Mouse (Mus musculus) mouse trophoblast stem cell (cell line): ENCODE data around the gene Epb41l5.

Experiments
- in situ Hi-C, 2 experiments: fragments of 300-500 bp; cut with MseI, MboI; formaldehyde crosslinking; loops; 2 replicates in 1 of 2; 3 replicates in 1 of 2; pipeline ENCODE4 v1.15.1; 2025

The Epb41l5 gene

DNA sequence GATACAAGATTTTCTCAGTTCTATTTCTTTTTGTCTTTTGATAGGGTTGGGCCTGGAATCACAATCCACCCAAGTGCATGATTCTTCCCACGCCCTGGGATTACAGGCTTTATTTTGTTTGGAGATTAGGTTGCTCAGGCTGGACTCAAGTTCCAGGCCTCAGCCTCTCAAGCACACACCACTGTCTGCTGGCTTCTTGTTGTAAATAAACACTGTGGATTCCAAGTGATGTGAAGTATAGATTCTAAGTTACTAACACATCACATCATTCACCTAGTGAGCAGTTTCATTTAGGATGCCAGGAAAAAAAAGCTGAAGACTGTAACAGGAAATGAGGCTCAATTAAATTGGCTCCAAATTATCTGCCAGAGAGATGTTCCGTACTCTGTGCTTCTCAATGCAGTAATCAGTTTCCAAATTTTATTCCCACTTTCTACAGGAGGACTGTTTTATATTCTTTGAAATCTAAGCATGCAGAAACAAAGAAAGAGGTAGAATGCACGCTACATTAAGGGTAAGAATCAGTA, 51.8 kb downstream of the Epb41l5 start:
- in situ Hi-C loops = no loop called here

DNA sequence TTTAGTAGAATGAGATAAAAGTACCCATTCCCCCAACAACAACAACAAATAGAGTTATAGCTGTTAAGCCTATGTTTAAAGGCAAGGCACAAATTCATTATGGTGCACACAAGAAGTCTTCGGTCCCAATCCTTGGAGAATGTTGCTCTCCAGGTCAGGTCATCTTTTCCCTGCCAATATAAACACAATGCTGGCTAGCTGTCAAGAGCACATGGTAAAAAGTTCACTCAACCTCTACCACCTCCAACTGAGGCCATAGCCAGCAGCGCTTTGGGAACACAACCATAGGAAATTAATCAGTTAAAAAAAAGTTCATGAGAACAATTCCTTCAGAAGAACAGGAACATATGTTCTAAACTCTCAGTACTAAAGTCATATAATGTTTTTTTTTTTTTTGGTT, 58.8 kb downstream of the Epb41l5 start:
- in situ Hi-C loops = no loop called here

DNA sequence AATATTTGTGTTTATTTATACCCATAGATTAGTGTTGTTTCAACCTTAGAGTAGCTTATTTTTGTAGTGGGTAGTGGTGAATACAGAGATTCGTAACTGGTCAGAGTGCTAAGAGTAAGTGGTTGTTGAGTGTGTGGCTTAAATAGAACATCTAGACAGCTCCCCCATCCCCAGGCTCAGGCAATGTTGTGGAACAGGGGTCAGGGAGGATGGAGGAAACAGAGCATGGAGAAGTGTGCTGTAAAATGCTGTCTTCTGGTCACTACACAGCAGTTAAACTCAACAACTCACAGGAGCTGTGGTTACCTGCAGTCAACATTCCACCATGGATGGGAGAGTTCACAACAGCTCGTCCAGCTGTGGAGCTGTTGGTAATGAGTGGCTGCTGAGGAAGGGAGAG, 63.8 kb downstream of the Epb41l5 start:
- in situ Hi-C loops = no loop called here

DNA sequence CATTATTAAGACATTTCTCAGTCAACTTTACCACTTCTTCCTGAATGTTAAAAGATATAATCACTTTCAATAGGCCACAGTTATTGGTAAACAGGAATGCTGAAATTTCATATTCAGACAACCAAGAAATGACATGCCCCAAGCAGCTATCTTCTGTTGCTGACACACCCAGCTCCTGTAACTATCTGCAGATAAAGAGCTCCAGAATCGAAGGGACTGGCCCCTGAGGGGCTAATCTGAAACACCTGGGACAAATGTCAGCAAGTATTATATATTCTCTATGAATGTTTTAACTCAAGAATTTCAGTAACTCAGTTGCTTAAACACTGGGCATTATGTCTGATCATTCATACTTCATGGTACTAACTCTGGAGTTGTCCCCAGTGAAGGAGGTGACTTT, 78.7 kb downstream of the Epb41l5 start:
- in situ Hi-C loops = no loop called here

DNA sequence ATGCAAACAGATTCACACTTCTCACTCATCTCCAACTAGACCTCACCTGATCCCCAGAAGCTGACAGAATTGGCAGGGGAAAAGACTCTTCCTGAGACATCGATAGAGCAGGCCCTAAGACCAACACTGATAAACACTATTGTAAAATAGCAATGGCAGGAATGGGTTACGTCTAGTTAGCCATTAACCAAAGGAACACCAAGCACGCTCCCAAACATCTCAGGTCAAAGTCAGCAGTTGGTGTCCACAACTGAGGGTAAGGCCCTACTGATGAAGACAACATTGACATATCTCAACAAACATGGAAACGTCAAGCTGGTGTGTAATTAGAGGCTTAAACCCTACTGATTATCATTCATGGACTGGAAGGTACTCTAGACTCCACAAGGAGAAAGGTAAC, 83.3 kb downstream of the Epb41l5 start:
- in situ Hi-C loops = no loop called here

DNA sequence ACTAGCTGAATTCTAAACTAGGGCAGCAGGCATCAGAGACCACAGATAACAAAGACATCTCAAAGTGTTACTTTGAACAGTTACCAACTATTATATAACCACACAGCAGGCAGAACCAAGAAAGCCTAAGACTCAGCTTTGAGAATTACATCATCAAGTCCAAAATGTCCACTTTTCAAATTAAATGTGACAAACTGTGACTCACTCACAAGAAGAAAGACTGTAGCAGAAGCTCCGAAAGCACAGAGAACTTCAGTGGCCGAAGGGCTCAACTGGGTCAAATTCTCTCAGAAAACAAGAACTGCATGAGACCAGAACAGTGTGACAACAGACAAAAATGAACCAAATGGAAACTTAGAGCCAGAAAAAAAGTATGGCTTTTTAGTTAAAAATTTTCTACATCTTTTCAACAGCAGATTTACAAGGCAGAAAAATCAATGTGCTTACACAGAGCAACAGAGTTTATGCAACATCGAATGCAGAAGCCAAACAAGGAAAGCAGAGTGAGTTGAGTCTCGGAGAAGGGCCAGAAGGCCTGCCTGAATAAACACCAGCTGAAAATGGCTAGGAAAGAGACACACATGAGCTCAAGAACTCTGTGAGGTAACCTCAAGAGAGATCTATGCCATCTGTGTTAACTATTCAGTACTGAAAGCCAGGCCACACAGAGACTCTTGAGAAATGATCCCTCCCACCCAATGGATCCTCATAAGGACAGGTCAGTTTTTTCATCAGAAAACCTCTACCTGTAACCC, 91.0 kb downstream of the Epb41l5 start:
- in situ Hi-C loops = no loop called here

DNA sequence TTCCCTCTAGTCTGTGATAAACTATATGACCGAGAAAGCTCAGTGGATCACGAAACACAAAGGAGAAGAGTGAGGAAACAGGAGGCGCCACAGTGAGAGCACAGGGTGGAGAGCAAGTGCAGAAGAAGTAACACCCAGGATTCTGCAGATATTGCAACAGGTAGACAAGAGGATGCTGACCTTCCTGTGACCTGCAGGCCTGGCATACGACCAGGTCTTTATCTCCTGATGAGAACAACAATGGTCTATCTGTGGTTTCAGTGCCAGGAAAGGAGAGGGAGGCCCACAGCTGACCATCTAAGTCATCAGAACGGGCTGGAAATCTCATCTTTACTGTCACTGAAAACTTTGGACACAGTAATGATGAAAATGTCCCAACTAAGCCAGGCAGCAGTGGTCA, 93.1 kb downstream of the Epb41l5 start:
- in situ Hi-C loops = no loop called here

DNA sequence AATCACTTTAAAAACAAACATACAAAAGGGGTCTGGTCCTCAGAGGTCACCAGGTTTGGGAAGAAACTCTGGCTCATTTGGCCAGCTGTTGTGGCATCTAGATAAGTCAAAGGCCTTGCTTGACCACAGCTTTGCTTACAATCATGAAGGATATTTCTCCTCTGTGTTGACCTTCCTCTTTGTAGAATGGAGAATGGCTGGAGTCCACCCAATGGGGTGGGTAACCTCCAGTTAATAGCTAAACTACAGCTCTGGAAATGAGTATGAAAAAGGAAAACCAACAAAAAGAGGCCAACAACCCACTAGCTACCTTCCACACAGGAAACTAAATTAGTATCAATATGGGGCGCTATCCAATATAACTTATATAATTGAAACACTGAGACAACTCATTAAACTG, 97.1 kb downstream of the Epb41l5 start:
- in situ Hi-C loops = loop anchor here in 1 of 2 experiments (5.0 kb wide), 1 partner anchor 126 kb away; no protein-coding TSS in a partner anchor

DNA sequence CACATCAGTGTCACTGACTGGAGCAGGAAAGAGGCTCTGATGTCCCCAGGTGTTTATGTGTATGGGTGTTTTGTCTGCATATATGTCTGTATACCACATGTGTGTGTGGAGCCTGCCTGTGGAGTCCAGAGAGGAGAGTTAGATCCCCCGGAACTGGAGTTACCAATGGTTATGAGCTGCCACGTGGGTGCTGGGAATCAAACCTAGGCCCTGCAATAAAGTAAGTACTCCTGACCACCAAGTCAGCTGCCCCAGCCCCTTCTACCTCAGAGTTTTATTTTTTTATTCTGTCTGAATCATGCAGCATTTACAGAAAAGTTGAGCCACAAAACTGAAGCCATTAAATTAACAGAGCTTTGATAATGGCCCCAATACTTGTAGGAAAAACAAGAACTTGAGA, 98.7 kb downstream of the Epb41l5 start:
- in situ Hi-C loops = loop anchor here in 1 of 2 experiments (5.0 kb wide), 1 partner anchor 127 kb away; no protein-coding TSS in a partner anchor

DNA sequence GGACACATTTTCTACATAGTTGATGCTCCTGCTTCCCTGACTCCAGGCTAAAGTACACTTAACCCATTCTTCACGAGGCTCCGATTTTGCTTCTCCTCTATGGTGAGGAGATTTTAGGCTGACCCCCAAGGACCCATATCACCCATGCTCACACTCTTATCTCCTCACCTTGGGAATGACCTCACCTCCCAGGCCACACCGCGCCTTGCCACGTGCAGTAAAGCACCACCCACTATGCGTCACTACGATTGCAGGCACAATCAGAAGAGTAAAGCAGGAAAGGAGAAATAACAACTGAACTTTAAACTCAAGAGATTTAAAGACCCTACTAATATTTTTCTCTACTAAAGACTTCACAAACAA, 99.5 kb downstream of the Epb41l5 start:
- in situ Hi-C loops = no loop called here

DNA sequence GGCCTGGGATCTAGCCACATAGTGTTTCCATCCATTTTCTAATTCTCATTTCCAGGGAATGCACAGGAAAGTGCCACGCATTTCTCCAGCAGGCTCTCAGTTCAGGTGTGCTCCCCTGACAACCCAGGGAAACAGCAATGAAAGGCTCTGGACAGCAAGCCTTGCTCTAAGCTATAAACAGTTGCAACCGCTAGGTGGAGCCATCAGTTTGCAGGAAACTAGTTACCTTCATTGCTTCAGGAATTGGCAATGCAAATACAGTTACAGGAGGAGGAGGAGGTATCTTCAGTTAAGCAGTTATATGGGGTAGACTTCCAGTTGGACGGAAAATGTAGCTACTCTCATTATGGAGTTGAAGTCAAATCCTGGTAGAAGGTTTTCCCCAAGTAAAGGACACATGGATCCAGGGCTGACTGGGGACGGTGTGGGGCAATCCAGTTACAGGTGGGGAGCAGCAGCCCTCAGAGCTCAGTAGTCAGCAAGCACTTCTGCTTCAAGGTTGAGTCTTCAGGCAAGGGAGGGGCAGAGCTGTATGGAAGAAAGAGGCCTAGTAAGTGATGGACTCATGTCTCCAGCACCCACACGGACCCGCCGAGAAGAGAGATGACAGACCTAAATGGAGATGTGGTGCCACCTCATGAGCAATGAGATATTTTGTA, 100.0 kb downstream of the Epb41l5 start:
- in situ Hi-C loops = no loop called here

DNA sequence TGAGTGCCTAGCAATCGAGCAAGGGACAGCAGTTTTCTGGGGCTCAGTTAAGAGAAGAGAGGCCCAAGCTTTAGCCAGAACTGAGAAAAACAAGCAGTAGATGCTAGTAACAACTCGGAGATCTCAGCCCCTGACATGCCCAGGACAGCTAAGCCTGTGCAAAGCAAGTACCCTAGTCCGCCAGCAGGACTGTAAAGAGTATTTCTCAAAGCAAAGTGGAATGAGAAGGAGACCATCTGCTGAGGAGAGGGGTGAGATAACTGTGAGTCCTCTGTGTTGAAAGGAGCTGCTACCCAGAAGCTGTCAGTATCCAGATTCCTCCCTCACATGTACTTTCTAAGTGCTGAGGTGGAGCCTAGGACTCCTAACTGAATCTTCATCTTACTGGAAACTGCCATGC, 102.3 kb downstream of the Epb41l5 start:
- in situ Hi-C loops = no loop called here

DNA sequence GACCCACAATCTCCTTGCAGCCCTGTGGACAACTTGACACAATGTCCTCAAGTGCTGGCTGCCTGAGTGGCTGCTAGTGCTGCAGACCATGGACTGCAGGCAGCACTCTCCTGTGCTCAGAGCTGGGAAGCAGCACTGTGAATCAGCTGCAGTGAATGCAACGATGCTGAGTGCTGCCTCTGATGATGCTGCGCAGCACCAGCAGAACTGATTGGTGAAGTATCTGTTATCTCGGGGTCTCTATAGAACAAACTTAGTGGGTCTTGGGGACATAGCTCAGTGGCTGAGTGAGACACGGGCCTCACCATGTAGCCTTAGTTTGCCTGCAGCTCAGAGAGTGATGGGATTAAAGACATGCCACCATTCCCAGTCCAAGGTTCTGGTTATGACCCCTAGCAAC, 103.1 kb downstream of the Epb41l5 start:
- in situ Hi-C loops = no loop called here

DNA sequence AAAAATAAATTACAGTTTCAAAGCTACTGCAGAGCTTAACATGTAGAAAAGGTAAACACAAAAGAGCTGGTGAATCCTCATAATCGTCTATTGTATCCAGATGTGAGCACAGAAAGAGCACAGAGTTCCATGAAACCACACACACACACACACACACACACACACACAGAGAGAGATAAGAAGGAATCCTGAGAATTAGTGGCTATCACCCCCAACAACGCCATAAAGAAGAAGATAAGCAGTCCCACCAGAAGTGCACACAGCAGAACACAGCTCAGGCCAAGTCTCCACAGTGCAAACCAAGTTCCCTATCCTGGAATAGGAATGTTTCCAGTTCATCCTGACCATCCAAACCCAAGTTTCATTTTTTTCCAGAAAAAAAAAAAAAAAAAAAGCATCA, 103.6 kb downstream of the Epb41l5 start:
- in situ Hi-C loops = no loop called here

DNA sequence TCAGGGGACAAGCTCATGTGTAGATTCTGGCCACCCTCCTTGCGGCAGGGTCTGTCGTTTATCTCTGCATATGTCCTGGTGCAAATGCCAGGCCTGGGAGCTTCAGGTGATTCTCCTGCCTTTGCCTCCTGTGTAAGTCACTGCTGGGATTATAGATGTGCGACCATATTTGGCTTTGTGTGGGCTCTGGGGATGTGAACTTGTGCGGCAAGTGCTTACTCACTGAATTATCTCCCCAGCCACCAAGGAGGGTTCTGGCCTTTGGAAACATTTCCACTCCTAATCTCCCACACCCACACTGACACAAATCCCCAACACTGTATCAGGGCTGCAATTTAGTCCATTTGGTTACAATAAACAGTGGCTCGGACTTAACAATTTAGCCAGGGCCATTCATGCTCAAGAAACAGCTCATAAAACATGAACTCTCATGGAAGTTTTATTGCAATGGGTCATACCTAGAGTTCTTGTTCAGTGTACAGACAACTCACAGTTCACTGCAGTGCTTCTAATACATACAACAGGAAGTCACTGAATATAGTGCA, 104.1 kb downstream of the Epb41l5 start:
- in situ Hi-C loops = no loop called here

DNA sequence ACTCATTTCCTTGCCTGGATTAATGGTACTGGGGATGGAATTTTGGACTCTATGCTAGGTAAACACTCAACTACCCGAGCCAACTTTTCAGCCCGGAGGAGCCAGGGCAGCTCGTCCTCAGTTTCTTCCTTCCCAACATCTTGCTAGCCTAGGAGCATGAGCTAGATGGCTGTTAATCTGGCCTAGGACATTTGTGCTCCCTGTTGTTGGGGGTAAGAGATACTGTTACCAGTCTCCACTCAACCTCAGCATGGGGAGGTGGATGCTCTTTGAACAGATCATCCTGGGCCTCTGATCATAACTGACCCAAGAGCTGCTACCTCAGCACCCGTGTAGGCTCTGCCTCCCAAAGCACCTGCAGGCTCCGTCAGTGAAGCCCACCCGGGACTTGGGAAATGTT, 105.5 kb downstream of the Epb41l5 start:
- in situ Hi-C loops = no loop called here

DNA sequence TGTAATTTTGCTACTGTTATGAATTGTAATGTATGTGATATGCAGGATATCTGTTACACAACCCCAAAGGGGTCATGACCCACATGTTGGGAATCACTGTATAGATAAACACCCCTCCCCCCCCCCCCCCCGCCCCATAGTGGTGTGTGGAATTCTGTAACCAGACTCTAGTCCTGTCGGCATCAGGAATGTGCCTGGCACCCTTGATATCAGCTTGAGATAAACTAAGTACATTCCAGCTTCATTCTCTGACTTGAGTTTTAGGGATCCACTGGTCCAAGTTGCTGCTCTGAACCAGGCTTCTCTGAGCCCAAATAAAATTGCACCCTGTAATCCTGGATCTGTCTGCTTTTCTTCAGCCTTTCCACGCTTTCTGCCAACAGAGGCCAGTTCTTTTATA, 107.2 kb downstream of the Epb41l5 start:
- in situ Hi-C loops = no loop called here

DNA sequence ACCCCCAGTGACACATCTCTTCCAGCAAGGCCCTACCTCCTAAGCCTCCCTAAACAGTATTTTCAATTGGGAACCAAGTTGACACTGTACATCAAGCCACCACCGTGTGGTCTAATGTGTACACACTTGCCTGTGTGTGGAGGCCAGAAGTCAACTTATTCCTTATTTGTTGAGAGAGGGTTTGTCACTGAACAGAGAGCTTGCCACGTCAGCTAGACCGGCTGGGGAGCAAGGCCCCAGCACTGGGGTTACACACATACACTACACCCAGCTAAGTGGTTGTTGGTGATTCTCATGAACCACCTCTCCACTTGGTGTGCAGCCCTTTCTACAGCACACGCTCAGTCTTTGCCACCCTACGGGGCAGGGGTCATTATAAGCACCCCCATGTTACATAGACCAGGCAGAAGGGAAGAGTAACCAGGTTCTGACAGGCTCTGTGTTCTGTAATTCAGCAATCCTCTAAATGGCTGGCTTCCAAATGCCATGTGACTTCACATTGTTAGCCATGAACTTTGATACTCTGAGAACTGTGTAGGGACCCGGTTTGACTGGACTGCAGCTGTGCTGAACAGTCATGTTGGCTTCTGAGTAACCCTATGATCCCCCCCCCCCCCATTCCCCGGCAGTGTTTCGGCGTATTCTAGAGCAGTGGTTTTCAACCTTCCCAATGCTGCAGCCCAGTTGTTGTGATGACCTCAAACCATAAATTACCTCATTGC, 107.8 kb downstream of the Epb41l5 start:
- in situ Hi-C loops = no loop called here

DNA sequence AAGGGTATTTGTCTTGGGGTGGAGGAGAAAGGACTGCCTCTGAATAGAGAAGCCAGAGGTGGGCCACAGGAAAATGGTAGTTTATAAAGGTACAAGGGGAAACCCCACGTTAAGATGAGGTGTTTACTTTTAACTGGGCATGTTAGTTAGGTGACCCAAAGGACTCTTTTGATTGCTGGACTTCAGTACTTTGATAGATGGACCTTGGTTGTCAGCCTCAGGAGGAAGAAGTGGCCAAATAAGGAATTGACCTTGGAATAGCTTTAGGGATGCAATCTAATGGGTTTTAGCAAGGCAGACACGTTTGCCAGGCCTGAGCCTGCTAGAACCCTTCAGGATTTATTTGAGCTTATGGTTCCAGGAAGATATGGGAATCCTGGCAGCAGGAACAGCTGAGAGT, 109.5 kb downstream of the Epb41l5 start:
- in situ Hi-C loops = no loop called here

DNA sequence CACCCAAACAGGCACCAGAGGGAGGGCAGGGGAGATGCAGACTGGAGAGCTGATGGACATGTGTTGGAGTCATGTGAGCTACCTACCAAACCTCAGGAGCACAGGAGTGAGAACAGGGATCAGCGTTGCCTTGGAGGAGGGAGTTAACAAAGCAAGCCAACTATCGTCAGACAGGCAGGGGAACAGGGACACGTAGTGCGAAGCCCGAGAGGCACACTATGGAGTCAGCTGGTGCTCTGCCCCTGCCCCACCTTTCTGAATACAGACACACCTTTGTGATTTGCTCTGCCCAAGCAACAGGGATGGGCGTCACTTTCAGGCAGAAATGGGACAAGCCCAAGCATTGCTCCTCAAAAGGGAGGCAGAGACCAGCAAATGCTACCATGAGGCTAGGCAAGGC, 111.1 kb downstream of the Epb41l5 start:
- in situ Hi-C loops = no loop called here

DNA sequence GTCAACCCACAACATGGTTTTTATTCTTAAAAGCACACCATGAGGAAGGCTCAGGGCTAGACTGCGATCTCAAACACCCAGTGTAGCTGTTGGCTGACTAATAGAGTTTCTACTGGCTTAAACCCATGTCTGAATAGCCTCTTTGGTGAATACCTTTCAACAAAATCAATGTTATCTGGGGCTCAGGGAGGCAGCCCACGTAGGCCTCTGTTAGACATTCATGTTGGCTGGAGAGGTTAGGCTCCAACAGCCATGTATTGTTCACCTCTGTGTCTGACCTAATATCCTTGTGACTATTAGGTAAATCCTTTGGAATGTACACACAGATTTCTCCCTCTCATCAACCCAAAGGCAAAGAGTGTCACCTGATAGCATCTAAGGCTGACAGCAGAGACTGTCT, 112.7 kb downstream of the Epb41l5 start:
- in situ Hi-C loops = no loop called here

DNA sequence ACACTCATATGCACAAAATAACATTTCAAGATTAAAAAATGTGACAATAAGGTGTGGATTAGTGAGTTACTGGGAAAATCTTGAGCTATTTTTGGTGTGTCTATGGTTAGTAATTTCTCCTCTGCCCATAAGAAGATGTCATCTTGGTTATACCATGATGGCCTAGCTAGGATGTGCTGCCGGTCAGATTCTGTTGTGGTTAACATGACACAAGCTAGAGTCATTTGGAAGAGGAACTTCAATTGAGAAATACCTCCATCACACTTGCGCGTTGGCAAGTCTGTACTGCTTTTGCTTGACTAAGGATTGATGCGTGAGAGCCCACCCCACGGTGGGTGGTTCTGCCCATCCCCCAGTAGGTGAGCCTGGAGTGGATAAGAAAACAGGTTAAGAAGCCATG, 114.5 kb downstream of the Epb41l5 start:
- in situ Hi-C loops = no loop called here
